Mouse (Mus musculus) hindbrain, embryonic 16.5 days (tissue): ENCODE data around the gene Slc7a5. TPM values are rescaled to one million over a fixed set of nuclear protein-coding genes. Genes with fewer than 3 reads are reported as not detected.

Source experiments
- ATAC-seq: fragments of 200-750 bp; cut with Nextera tagmentation; 2 replicates; pipeline ENCODE4 v1.8.0; 2017; ENCODE audit warnings: moderate TSS enrichment, moderate library complexity
- H3K27ac ChIP-seq: fragments of 300-500 bp; sonication (generic); 2 replicates; pipeline ENCODE4 v1.5.1; 2014; ENCODE audit warnings: low read depth, mild to moderate bottlenecking, control low read depth, low read length, moderate library complexity
- H3K27me3 ChIP-seq: fragments of 300-500 bp; sonication (generic); replicated peaks from 2 replicates; pipeline ENCODE4 v1.6.1; 2014; ENCODE audit warnings: low read length; ENCODE audit not compliant: control insufficient read depth, insufficient read depth
- H3K36me3 ChIP-seq: fragments of 300-500 bp; sonication (generic); 2 replicates; pipeline ENCODE4 v1.6.1; 2014; ENCODE audit warnings: mild to moderate bottlenecking, low read length, moderate library complexity, mixed read lengths; ENCODE audit not compliant: control insufficient read depth, insufficient read depth
- H3K4me1 ChIP-seq: fragments of 300-500 bp; sonication (generic); 2 replicates; pipeline ENCODE4 v1.6.1; 2014; ENCODE audit warnings: low read depth, low read length; ENCODE audit not compliant: control insufficient read depth, insufficient read depth
- H3K4me2 ChIP-seq: fragments of 300-500 bp; sonication (generic); 2 replicates; pipeline ENCODE4 v1.6.1; 2014; ENCODE audit warnings: mild to moderate bottlenecking, low read length, control low read depth, moderate library complexity
- H3K4me3 ChIP-seq: fragments of 300-500 bp; sonication (generic); 2 replicates; pipeline ENCODE4 v1.5.1; 2014; ENCODE audit warnings: mild to moderate bottlenecking, low read length, control low read depth, moderate library complexity
- H3K9ac ChIP-seq: fragments of 300-500 bp; sonication (generic); 2 replicates; pipeline ENCODE4 v1.6.1; 2014; ENCODE audit warnings: low read depth, mild to moderate bottlenecking, control low read depth, low read length, moderate library complexity
- H3K9me3 ChIP-seq: fragments of 300-500 bp; sonication (generic); 2 replicates; pipeline ENCODE4 v1.6.1; 2014; ENCODE audit warnings: mild to moderate bottlenecking, low read length, moderate library complexity; ENCODE audit not compliant: control insufficient read depth
- WGBS: fragments of 180-500 bp; shearing (Covaris S2); extraction: QIAGEN DNeasy Blood & Tissue Kit; methylation state at CpG from one replicate; pipeline ENCODE4 v1.1.7; 2014; 5-methylcytosine and 5-hydroxymethylcytosine counted together
- polyA plus RNA-seq: library from polyadenylated mRNA; unstranded; fragments of >200 nt; fragmentation: Nextera tagmentation; extraction: Ambion mirVana; gene quantifications from 2 replicates; pipeline ENCODE4 v1.2.1, GENCODE M21; 2015

The Slc7a5 gene
- polyA plus RNA-seq, 1 experiment from 2014 or later: 44.9 TPM

DNA sequence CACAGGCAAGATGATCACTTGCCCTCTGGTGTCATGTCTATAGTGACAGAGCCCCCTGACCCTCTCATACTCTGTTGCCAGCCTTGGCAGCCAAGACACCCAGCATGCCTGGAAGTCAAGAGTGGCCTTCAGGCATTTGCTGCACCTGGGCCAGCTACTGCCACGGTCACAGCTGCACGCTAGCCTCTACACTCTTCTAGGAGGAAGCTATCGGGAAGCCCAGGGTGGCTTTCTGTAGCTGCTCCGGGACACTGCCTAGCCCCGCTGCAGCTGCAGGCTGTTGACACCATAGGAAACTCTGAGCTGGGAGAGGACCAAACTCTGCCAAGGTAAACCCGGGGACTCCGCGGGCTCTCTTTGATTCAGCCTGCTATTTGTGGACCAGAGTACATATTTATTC, 5.9 kb upstream of the Slc7a5 start:
- H3K4me2 ChIP-seq: no peak overlapping the region
- H3K9me3 ChIP-seq: no peaks in the 10 kb centered on the region
- H3K4me3 ChIP-seq: no peak overlapping the region
- no peaks in the 10 kb centered on the region for H3K27me3 ChIP-seq
- WGBS: 71% methylated on average over 8 of the region's 8 CpGs
- no peak overlapping the region for H3K9ac ChIP-seq
- ATAC-seq: no peak
- no peak overlapping the region for H3K27ac ChIP-seq
- no peaks in the 10 kb centered on the region for H3K36me3 ChIP-seq
- no peaks in the 10 kb centered on the region; the same call in 1 of the 2 replicates for H3K4me1 ChIP-seq

DNA sequence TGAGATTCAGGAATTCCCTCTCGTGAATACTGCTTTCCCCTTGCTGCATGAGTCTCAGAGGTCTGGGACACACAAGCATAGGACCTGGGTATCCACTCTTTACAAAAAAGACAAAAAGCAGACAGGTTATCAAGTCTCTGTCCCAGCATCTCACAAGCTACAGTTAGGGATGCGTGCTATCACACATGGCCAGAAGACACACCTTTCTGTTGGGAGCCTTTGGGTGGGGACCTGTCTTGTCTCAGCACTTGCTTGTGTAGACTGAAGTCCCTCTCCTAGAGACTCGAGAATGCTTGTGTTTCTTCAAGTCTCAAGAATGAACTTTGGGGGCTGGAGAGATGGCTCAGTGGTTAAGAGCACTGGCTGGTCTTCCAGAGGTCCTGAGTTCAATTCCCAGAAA, 5.3 kb upstream of the Slc7a5 start:
- Histone ChIP-seq H3K9me3 (no peaks in the 10 kb centered on the region), H3K36me3 (no peaks in the 10 kb centered on the region), H3K4me3 (no peak overlapping the region), H3K4me2 (no peak overlapping the region), H3K27ac (no peak overlapping the region), H3K27me3 (no peaks in the 10 kb centered on the region), H3K9ac (no peak overlapping the region), H3K4me1 (peaks cover 3% of the 10 kb centered on the region)
- 72% methylated on average over 3 of the region's 3 CpGs for WGBS
- no peak for ATAC-seq

GRCm38 (mm10) chr8:121911987-121912386, 4.5 kb upstream of the Slc7a5 start:
- Histone ChIP-seq H3K9ac (no peak overlapping the region), H3K4me3 (no peak overlapping the region), H3K36me3 (no peaks in the 10 kb centered on the region), H3K27ac (no peak overlapping the region; the same call in 1 of the 2 replicates), H3K9me3 (no peaks in the 10 kb centered on the region), H3K27me3 (no peaks in the 10 kb centered on the region), H3K4me1 (peaks cover 5% of the 10 kb centered on the region), H3K4me2 (no peak overlapping the region)
- 55% methylated on average over 7 of the region's 7 CpGs for WGBS
- no peak for ATAC-seq

- Histone ChIP-seq H3K36me3 (no peaks in the 10 kb centered on the region), H3K27me3 (no peaks in the 10 kb centered on the region), H3K4me1 (peaks cover 5% of the 10 kb centered on the region), H3K9ac (no peak overlapping the region), H3K4me2 (no peak overlapping the region), H3K4me3 (no peak overlapping the region), H3K27ac (no peak overlapping the region; the same call in 1 of the 2 replicates), H3K9me3 (no peaks in the 10 kb centered on the region)
- WGBS: 98% methylated on average over 6 of the region's 6 CpGs
- ATAC-seq: no peak
Measured at GRCm38 (mm10) chr8:121911400-121911799, 3.9 kb upstream of the Slc7a5 start.

GRCm38 (mm10) chr8:121909663-121910062, 2.2 kb upstream of the Slc7a5 start:
- no peaks in the 10 kb centered on the region for H3K9me3 ChIP-seq

GRCm38 (mm10) chr8:121909148-121909541, 1.7 kb upstream of the Slc7a5 start:
- no peak for ATAC-seq
- 76% methylated on average over 8 of the region's 8 CpGs for WGBS
- H3K36me3 ChIP-seq: no peaks in the 10 kb centered on the region
- H3K27me3 ChIP-seq: no peaks in the 10 kb centered on the region
- H3K27ac ChIP-seq: no peak overlapping the region
- H3K4me1 ChIP-seq: peaks cover 20% of the 10 kb centered on the region
- H3K9me3 ChIP-seq: no peaks in the 10 kb centered on the region
- no peak overlapping the region for H3K4me2 ChIP-seq
- no peak overlapping the region for H3K4me3 ChIP-seq
- no peak overlapping the region for H3K9ac ChIP-seq

More at GRCm38 (mm10) chr8:121909663-121910062, 2.2 kb upstream of the Slc7a5 start:
- no peaks in the 10 kb centered on the region for H3K27me3 ChIP-seq
- no peak overlapping the region for H3K4me2 ChIP-seq
- peaks cover 20% of the 10 kb centered on the region for H3K4me1 ChIP-seq
- H3K4me3 ChIP-seq: no peak overlapping the region
- no peak for ATAC-seq
- no peak overlapping the region for H3K27ac ChIP-seq
- WGBS: 4% methylated on average over 6 of the region's 6 CpGs
- H3K9ac ChIP-seq: no peak overlapping the region
- H3K36me3 ChIP-seq: no peaks in the 10 kb centered on the region

- no peak overlapping the region; the same call in 1 of the 2 replicates for H3K4me3 ChIP-seq
- no peak overlapping the region for H3K9ac ChIP-seq
- WGBS: 70% methylated on average over 8 of the region's 8 CpGs
- H3K4me1 ChIP-seq: peaks cover 22% of the 10 kb centered on the region
- ATAC-seq: no peak
- no peaks in the 10 kb centered on the region for H3K36me3 ChIP-seq
- no peak overlapping the region for H3K27ac ChIP-seq
- H3K4me2 ChIP-seq: peak overlapping the region; percentile 96
- H3K27me3 ChIP-seq: no peaks in the 10 kb centered on the region
- H3K9me3 ChIP-seq: no peaks in the 10 kb centered on the region
Measured at GRCm38 (mm10) chr8:121908378-121909147, 1.1 kb upstream of the Slc7a5 start.

DNA sequence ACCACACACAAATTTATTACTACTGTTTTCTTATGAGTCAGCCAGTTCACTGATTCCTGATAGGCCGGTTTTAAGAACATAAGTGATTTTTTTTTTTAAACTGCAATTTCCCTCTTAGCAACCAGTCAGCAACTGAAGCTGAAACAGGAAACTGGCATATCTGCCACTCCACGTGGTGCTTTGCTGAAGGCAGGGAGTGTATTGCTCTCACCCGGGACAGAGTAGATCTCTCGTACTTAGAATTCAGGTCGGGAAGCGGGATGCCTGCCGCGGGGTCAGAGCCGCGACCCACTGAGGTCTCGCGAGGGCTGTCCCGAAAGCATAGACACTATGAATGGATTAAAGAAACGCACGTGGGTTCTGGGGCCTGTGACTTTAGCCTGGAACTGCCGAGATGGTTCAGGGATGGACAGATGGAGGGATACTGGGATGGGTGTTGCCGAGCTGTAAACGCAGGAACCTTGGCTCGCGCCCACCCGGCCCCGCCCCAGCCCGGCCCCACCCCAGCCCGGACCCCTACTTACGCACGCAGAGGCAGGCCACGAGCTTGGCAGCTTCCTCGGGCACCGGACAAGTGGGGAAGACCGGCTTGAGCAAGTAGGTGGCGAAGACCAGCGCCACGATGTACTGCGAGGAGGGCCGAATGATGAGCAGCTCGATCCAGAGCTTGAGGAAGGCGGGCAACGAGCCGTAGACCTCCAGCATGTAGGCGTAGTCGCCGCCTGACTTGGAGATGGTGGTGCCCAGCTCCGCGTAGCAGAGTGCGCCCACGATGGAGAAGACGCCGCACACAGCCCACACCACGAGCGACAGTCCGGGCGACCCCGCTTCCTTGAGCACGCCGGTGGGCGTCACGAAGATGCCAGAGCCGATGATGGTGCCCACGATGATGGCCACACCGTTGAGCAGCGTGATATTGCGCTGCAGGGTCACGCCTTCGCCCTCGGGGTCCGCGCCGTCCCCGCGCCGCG, 667 bp downstream of the Slc7a5 start:
- Histone ChIP-seq H3K9me3 (no peaks in the 10 kb centered on the region), H3K27ac (peak overlapping the region; percentile 71), H3K36me3 (no peaks in the 10 kb centered on the region), H3K27me3 (no peaks in the 10 kb centered on the region), H3K4me1 (peaks cover 23% of the 10 kb centered on the region), H3K4me2 (peak overlapping the region; percentile 96), H3K9ac (peak overlapping the region; percentile 72), H3K4me3 (peak overlapping the region; percentile 63)
- ATAC-seq: peak; percentile 60
- under 1% methylated on average over 68 of the region's 72 CpGs for WGBS

DNA sequence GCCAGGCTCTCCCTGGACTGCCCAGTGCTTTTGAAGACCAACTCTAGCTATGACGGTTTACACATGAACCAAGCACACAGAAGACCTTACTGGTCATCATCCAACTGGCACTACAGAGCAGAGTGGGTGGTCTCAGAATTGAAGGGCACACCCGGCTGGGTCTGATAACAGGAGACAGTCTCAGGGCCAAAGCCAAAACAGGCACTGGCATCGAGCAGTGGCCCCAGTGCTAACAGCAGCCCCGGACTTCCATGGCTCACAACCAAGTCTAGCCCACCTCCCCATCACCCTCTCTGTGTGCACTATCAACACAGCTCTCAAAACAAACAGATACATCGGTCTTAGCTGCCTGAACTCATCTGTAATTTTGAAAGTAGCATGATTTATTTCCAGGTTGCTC, 1.6 kb downstream of the Slc7a5 start:
- Histone ChIP-seq H3K36me3 (no peaks in the 10 kb centered on the region), H3K4me3 (peak overlapping the region; percentile 63), H3K4me1 (peaks cover 26% of the 10 kb centered on the region), H3K4me2 (peak overlapping the region; percentile 96), H3K9me3 (no peaks in the 10 kb centered on the region), H3K27ac (no peak overlapping the region), H3K9ac (peak overlapping the region; percentile 72), H3K27me3 (no peaks in the 10 kb centered on the region)
- WGBS: 21% methylated on average over 5 of the region's 5 CpGs
- no peak for ATAC-seq
